Mouse (Mus musculus) liver, adult 2 months (tissue): Measurements from ENCODE around the gene Anapc16. TPM values are rescaled to one million over a fixed set of nuclear protein-coding genes. Genes with fewer than 3 reads are reported as not detected.

Experiments
- DNase-seq: peaks from one replicate; pipeline ENCODE4 v3.0.0-alpha.2; 2011; ENCODE audit warnings: low read depth, low spot score; ENCODE audit errors: extremely low read depth
- H3K27ac ChIP-seq: fragments of 200-500 bp; replicated peaks from 2 replicates; pipeline ENCODE4 v1.5.1; 2012; ENCODE audit warnings: low read depth, mild to moderate bottlenecking, control low read depth, inconsistent platforms, low read length; ENCODE audit not compliant: insufficient read depth
- H3K27me3 ChIP-seq: fragments of 200-500 bp; 2 replicates; pipeline ENCODE4 v1.6.1; 2012; ENCODE audit warnings: mild to moderate bottlenecking, moderate library complexity, low read length, inconsistent platforms; ENCODE audit not compliant: control insufficient read depth, insufficient read depth
- H3K36me3 ChIP-seq: fragments of 200-500 bp; 2 replicates; pipeline ENCODE4 v1.6.1; 2012; ENCODE audit warnings: low read length, inconsistent platforms; ENCODE audit not compliant: control insufficient read depth, insufficient read depth
- H3K4me1 ChIP-seq: fragments of 200-500 bp; 2 replicates; pipeline ENCODE4 v1.6.1; 2011; ENCODE audit warnings: low read length; ENCODE audit not compliant: control insufficient read depth, insufficient read depth
- H3K4me3 ChIP-seq: fragments of 200-500 bp; 2 replicates; pipeline ENCODE4 v1.5.1; 2011; ENCODE audit warnings: low read depth, mild to moderate bottlenecking, control low read depth, low read length, moderate library complexity; ENCODE audit not compliant: insufficient read depth
- H3K79me2 ChIP-seq: fragments of 200-500 bp; 2 replicates; pipeline ENCODE4 v1.6.1; 2012; ENCODE audit warnings: inconsistent platforms, mild to moderate bottlenecking, low read length, moderate library complexity; ENCODE audit not compliant: control insufficient read depth, insufficient read depth
- H3K9ac ChIP-seq: fragments of 200-500 bp; 2 replicates; pipeline ENCODE4 v1.6.1; 2012; ENCODE audit warnings: low read depth, mild to moderate bottlenecking, control low read depth, inconsistent platforms, low read length
- CTCF ChIP-seq: fragments of 200-500 bp; IDR thresholded peaks from 2 replicates; pipeline ENCODE4 v1.5.1; 2011; ENCODE audit warnings: low read depth, low read length, control low read depth
- POLR2A ChIP-seq: fragments of 200-500 bp; IDR thresholded peaks from 2 replicates; pipeline ENCODE4 v1.6.1; 2011; ENCODE audit warnings: low read length, control low read depth; ENCODE audit not compliant: insufficient read depth; ENCODE audit errors: extremely low read depth
- WGBS: fragments of 180-500 bp; shearing (Covaris S2); methylation state at CpG from one replicate; pipeline ENCODE4 v1.1.7; 2018; 5-methylcytosine and 5-hydroxymethylcytosine counted together
- polyA plus RNA-seq: library from polyadenylated mRNA; depleted of rRNA; stranded (reverse); fragments of >200 nt; gene quantifications from 2 replicates; pipeline ENCODE4 v1.2.3, GENCODE M21; 2012
- total RNA-seq: library from RNA; depleted of rRNA; stranded (reverse); fragments of >200 nt; gene quantifications from 2 replicates; pipeline ENCODE4 v1.2.3, GENCODE M21; 2014

Anapc16 gene
- total and polyA plus RNA-seq, 2 experiments: 22.8 to 48.9 TPM

GRCm38 (mm10) chr10:60028181-60028580, 25.2 kb upstream of the Anapc16 start:
- H3K27ac ChIP-seq: no peak overlapping the region
- H3K79me2 ChIP-seq: no peaks in the 10 kb centered on the region
- H3K4me1 ChIP-seq: no peaks in the 10 kb centered on the region
- WGBS: 92% methylated on average over 7 of the region's 7 CpGs
- no peak for DNase-seq
- H3K9ac ChIP-seq: no peak overlapping the region
- no peaks in the 10 kb centered on the region for H3K27me3 ChIP-seq
- no peak overlapping the region for H3K4me3 ChIP-seq
- TF ChIP-seq CTCF: no peak
- no peak for TF ChIP-seq POLR2A
- H3K36me3 ChIP-seq: no peaks in the 10 kb centered on the region; the same call in 1 of the 2 replicates

DNA sequence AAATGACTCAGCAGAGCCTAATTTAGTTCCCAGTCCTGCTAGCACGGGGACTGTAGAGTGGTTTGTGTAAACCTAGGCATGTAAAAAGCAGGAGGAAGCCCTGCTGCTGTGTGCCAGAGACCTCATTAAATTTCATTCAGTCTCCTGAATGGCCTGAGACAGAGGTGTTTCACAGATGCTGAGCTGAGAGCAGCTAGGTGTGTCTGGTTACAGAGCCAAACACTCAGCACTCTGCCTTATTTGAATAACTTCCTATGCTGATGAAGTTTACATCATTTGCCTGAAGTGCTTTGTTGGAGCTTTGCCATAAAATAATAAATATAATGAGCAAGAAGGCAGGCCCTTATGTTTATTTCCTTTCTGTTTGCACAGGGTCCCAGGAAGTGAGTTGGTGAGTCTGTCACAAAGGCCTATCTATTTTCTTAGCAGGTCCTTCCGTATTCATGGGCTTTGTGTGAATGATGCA, 24.7 kb upstream of the Anapc16 start:
- no peaks in the 10 kb centered on the region; the same call in 1 of the 2 replicates for H3K36me3 ChIP-seq
- no peak overlapping the region for H3K27ac ChIP-seq
- DNase-seq: no peak
- no peak overlapping the region for H3K9ac ChIP-seq
- TF ChIP-seq POLR2A (no peak), CTCF (no peak)
- H3K4me3 ChIP-seq: no peak overlapping the region
- H3K27me3 ChIP-seq: no peaks in the 10 kb centered on the region
- H3K4me1 ChIP-seq: no peaks in the 10 kb centered on the region
- H3K79me2 ChIP-seq: no peaks in the 10 kb centered on the region
- 85% methylated on average over 2 of the region's 2 CpGs for WGBS

- no peaks in the 10 kb centered on the region for H3K27me3 ChIP-seq
- TF ChIP-seq POLR2A: no peak
- TF ChIP-seq CTCF: no peak
- H3K4me3 ChIP-seq: no peak overlapping the region
- H3K4me1 ChIP-seq: no peaks in the 10 kb centered on the region
- H3K36me3 ChIP-seq: no peaks in the 10 kb centered on the region; the same call in 1 of the 2 replicates
- no peak overlapping the region for H3K27ac ChIP-seq
- no peaks in the 10 kb centered on the region for H3K79me2 ChIP-seq
- H3K9ac ChIP-seq: no peak overlapping the region
- WGBS: 85% methylated on average over 13 of the region's 13 CpGs
- no peak for DNase-seq
Measured at GRCm38 (mm10) chr10:60026759-60027395, 23.9 kb upstream of the Anapc16 start.

- TF ChIP-seq POLR2A (no peak), CTCF (no peak)
- WGBS: 100% methylated on average over 1 of the region's 1 CpGs
- H3K4me1 ChIP-seq: no peaks in the 10 kb centered on the region
Measured at GRCm38 (mm10) chr10:60023751-60024150, 20.8 kb upstream of the Anapc16 start.

DNA sequence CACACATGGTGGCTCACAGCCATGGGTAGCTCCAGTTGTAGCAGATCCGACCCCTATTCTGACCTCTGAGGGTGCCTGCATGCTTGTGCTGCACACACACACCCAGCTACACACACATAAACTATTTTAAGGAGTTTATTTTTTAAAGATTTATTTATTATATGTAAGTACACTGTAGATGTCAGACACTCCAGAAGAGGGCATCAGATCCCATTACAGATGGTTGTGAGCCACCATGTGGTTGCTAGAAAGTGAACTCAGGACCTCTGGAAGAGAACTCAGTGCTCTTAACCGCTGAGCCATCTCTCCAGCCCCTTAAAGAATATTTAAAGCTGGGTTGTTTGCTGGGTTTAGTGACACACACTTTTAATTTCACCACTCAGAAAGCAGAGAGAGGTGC, 16.4 kb upstream of the Anapc16 start:
- Histone ChIP-seq H3K27me3 (no peaks in the 10 kb centered on the region), H3K79me2 (no peaks in the 10 kb centered on the region), H3K36me3 (peaks cover 7% of the 10 kb centered on the region; the same call in 1 of the 2 replicates), H3K9ac (no peak overlapping the region), H3K4me3 (no peak overlapping the region), H3K4me1 (no peaks in the 10 kb centered on the region), H3K27ac (no peak overlapping the region)
- DNase-seq: no peak
- TF ChIP-seq POLR2A (no peak), CTCF (no peak)
- 85% methylated on average over 2 of the region's 2 CpGs for WGBS

More at GRCm38 (mm10) chr10:60023751-60024150, 20.8 kb upstream of the Anapc16 start:
- Histone ChIP-seq H3K4me3 (no peak overlapping the region), H3K36me3 (peaks cover 2% of the 10 kb centered on the region; the same call in 1 of the 2 replicates), H3K9ac (no peak overlapping the region), H3K27me3 (no peaks in the 10 kb centered on the region), H3K79me2 (no peaks in the 10 kb centered on the region), H3K27ac (no peak overlapping the region)
- DNase-seq: no peak

GRCm38 (mm10) chr10:60016223-60016622, 13.3 kb upstream of the Anapc16 start:
- H3K4me1 ChIP-seq: no peaks in the 10 kb centered on the region
- no peak for TF ChIP-seq CTCF
- no peak for TF ChIP-seq POLR2A
- H3K36me3 ChIP-seq: peaks cover 6% of the 10 kb centered on the region; the same call in 1 of the 2 replicates
- no peak for DNase-seq
- no peak overlapping the region for H3K9ac ChIP-seq
- no peak overlapping the region for H3K4me3 ChIP-seq
- no peaks in the 10 kb centered on the region for H3K79me2 ChIP-seq
- H3K27ac ChIP-seq: no peak overlapping the region
- H3K27me3 ChIP-seq: no peaks in the 10 kb centered on the region
- 93% methylated on average over 6 of the region's 6 CpGs for WGBS
